Mouse (Mus musculus) liver, adult 2 months (tissue): ENCODE results near the gene 4430402I18Rik. TPM values are rescaled to one million over a fixed set of nuclear protein-coding genes. Genes with fewer than 3 reads are reported as not detected.

Experiments used
- DNase-seq: peaks from one replicate; pipeline ENCODE4 v3.0.0-alpha.2; 2011; ENCODE audit warnings: low read depth, low spot score; ENCODE audit errors: extremely low read depth
- H3K27ac ChIP-seq: fragments of 200-500 bp; replicated peaks from 2 replicates; pipeline ENCODE4 v1.5.1; 2012; ENCODE audit warnings: low read depth, mild to moderate bottlenecking, control low read depth, inconsistent platforms, low read length; ENCODE audit not compliant: insufficient read depth
- H3K27me3 ChIP-seq: fragments of 200-500 bp; 2 replicates; pipeline ENCODE4 v1.6.1; 2012; ENCODE audit warnings: mild to moderate bottlenecking, moderate library complexity, low read length, inconsistent platforms; ENCODE audit not compliant: control insufficient read depth, insufficient read depth
- H3K36me3 ChIP-seq: fragments of 200-500 bp; 2 replicates; pipeline ENCODE4 v1.6.1; 2012; ENCODE audit warnings: low read length, inconsistent platforms; ENCODE audit not compliant: control insufficient read depth, insufficient read depth
- H3K4me1 ChIP-seq: fragments of 200-500 bp; 2 replicates; pipeline ENCODE4 v1.6.1; 2011; ENCODE audit warnings: low read length; ENCODE audit not compliant: control insufficient read depth, insufficient read depth
- H3K4me3 ChIP-seq: fragments of 200-500 bp; 2 replicates; pipeline ENCODE4 v1.5.1; 2011; ENCODE audit warnings: low read depth, mild to moderate bottlenecking, control low read depth, low read length, moderate library complexity; ENCODE audit not compliant: insufficient read depth
- H3K79me2 ChIP-seq: fragments of 200-500 bp; 2 replicates; pipeline ENCODE4 v1.6.1; 2012; ENCODE audit warnings: inconsistent platforms, mild to moderate bottlenecking, low read length, moderate library complexity; ENCODE audit not compliant: control insufficient read depth, insufficient read depth
- H3K9ac ChIP-seq: fragments of 200-500 bp; 2 replicates; pipeline ENCODE4 v1.6.1; 2012; ENCODE audit warnings: low read depth, mild to moderate bottlenecking, control low read depth, inconsistent platforms, low read length
- CTCF ChIP-seq: fragments of 200-500 bp; IDR thresholded peaks from 2 replicates; pipeline ENCODE4 v1.5.1; 2011; ENCODE audit warnings: low read depth, low read length, control low read depth
- POLR2A ChIP-seq: fragments of 200-500 bp; IDR thresholded peaks from 2 replicates; pipeline ENCODE4 v1.6.1; 2011; ENCODE audit warnings: low read length, control low read depth; ENCODE audit not compliant: insufficient read depth; ENCODE audit errors: extremely low read depth
- WGBS: fragments of 180-500 bp; shearing (Covaris S2); methylation state at CpG from one replicate; pipeline ENCODE4 v1.1.7; 2018; 5-methylcytosine and 5-hydroxymethylcytosine counted together
- polyA plus RNA-seq: library from polyadenylated mRNA; depleted of rRNA; stranded (reverse); fragments of >200 nt; gene quantifications from 2 replicates; pipeline ENCODE4 v1.2.3, GENCODE M21; 2012
- total RNA-seq: library from RNA; depleted of rRNA; stranded (reverse); fragments of >200 nt; gene quantifications from 2 replicates; pipeline ENCODE4 v1.2.3, GENCODE M21; 2014

The 4430402I18Rik gene
- total and polyA plus RNA-seq, 2 experiments: 1.8 to 3.4 TPM

DNA sequence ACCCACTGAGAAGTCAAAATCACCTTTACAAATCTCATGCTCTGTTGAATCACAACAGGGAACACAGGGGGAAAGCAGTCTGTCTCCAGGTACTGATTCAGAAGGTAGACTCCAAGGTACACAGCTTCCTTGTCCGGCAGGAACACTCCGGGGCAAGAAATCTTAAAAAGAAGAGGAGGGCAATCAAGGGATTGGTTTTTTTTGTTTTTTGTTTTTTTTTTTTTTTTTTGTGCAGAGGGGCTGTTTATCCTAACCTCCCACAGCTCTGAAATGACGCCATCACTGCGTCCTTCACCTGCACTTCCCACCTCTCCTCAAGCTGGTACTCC is 4.1 kb downstream of the 4430402I18Rik start:
- H3K4me3 ChIP-seq: peak overlapping the region; percentile 80
- no peak overlapping the region for H3K9ac ChIP-seq
- DNase-seq: no peak
- H3K27ac ChIP-seq: no peak overlapping the region
- 10% methylated on average over 4 of the region's 4 CpGs for WGBS
- TF ChIP-seq POLR2A (no peak), CTCF (no peak)
- H3K79me2 ChIP-seq: 0 out of 2 replicates have a peak, but pooled peaks cover 4% of the 10 kb centered on the region
- H3K4me1 ChIP-seq: peaks cover 9% of the 10 kb centered on the region; the same call in 1 of the 2 replicates
- H3K27me3 ChIP-seq: no peaks in the 10 kb centered on the region
- H3K36me3 ChIP-seq: no peaks in the 10 kb centered on the region

DNA sequence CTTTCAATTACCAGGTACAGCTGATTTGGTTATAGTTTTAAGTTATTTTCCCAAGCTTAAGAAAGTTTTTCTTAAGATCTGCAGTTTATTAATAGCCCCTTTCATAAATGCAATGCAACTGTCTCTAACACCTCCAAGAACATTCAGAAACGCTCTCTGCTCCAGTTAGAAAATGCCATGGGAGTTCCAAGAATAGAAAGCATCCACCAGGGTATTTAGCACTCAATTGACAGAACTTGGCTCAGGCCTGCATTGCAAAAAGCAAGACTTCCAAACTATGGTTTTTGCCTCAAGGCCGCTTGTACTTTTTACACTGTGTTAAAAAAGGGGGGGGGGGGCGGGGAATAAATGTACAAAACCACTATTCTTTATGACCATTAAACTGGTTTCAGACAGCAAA is 4.5 kb downstream of the 4430402I18Rik start:
- WGBS: 51% methylated on average over 3 of the region's 3 CpGs
- H3K4me1 ChIP-seq: peaks cover 9% of the 10 kb centered on the region; the same call in 1 of the 2 replicates
- H3K27ac ChIP-seq: no peak overlapping the region
- H3K27me3 ChIP-seq: no peaks in the 10 kb centered on the region
- 0 out of 2 replicates have a peak, but pooled peaks cover 4% of the 10 kb centered on the region for H3K79me2 ChIP-seq
- H3K9ac ChIP-seq: no peak overlapping the region
- no peak overlapping the region for H3K4me3 ChIP-seq
- TF ChIP-seq CTCF (no peak), POLR2A (no peak)
- no peak for DNase-seq
- H3K36me3 ChIP-seq: no peaks in the 10 kb centered on the region

DNA sequence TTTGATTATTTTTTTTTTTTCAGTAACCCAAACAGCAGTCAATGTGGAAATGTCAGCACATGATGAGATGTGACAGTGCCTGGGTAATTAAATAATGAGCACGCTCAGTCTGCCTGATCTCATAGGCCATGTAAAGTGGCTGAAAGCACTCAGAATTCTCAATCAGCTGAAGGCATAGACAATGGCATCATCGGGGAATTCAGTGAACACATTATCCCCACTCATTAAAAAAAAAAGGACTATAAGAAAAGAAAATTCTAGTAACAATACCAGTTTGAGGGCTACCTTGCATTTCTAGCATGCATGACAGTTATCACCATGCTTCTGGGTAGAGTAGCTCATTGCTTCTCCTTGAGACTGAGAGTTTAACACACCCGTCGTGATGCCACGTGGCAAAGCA is 16.3 kb downstream of the 4430402I18Rik start:
- Histone ChIP-seq H3K9ac (no peak overlapping the region), H3K27ac (no peak overlapping the region), H3K4me1 (no peaks in the 10 kb centered on the region), H3K36me3 (no peaks in the 10 kb centered on the region), H3K79me2 (no peaks in the 10 kb centered on the region), H3K27me3 (no peaks in the 10 kb centered on the region), H3K4me3 (no peak overlapping the region)
- TF ChIP-seq POLR2A (no peak), CTCF (no peak)
- WGBS: 92% methylated on average over 5 of the region's 5 CpGs
- no peak for DNase-seq

DNA sequence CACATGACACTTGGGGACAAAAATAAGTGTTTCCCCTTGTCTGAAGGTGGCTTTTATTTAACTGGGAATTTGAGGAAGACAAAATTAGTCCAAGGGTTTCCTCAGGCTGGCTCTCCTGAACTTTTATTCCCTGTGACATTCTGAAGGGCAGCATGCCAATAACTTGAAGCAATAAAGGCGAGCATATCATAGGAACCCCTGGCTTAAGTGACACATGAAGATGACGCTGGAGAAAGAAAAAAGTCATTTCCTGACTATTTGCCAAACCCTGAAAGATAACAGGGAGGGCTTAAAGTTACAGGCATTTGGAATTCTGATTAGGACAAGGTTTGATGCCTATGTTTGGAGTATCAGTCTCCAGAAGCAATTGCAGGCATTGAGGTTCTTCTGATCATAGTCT is 20.3 kb downstream of the 4430402I18Rik start:
- H3K36me3 ChIP-seq: no peaks in the 10 kb centered on the region
- H3K27ac ChIP-seq: no peak overlapping the region
- H3K4me3 ChIP-seq: no peak overlapping the region
- H3K79me2 ChIP-seq: no peaks in the 10 kb centered on the region
- no peaks in the 10 kb centered on the region for H3K27me3 ChIP-seq
- DNase-seq: no peak
- H3K9ac ChIP-seq: no peak overlapping the region
- WGBS: 42% methylated on average over 2 of the region's 2 CpGs
- TF ChIP-seq CTCF: no peak
- TF ChIP-seq POLR2A: no peak
- H3K4me1 ChIP-seq: no peaks in the 10 kb centered on the region

DNA sequence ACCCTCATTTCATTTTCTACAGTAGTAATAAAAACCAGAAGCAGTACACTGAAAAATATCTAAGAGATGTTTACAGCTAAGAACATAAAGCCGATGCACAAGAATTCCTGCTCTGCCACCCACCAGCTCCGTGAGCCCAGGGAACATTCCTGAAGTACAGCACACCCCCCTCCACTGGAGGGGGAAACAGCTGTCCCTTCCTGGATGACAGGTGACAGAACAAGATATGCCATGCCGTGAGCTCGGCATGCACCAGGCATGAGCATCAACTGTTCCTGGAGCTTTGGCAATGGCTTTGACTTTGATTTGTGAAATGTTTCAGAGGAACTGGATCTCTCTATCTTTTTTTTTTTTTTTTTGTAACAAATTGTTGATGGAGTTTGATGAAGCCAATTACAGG is 20.8 kb downstream of the 4430402I18Rik start:
- H3K79me2 ChIP-seq: no peaks in the 10 kb centered on the region
- 66% methylated on average over 4 of the region's 4 CpGs for WGBS
- no peaks in the 10 kb centered on the region for H3K36me3 ChIP-seq
- no peaks in the 10 kb centered on the region for H3K27me3 ChIP-seq
- no peak for DNase-seq
- no peaks in the 10 kb centered on the region for H3K4me1 ChIP-seq
- no peak overlapping the region for H3K27ac ChIP-seq
- no peak overlapping the region for H3K4me3 ChIP-seq
- TF ChIP-seq CTCF (no peak), POLR2A (no peak)
- H3K9ac ChIP-seq: no peak overlapping the region

DNA sequence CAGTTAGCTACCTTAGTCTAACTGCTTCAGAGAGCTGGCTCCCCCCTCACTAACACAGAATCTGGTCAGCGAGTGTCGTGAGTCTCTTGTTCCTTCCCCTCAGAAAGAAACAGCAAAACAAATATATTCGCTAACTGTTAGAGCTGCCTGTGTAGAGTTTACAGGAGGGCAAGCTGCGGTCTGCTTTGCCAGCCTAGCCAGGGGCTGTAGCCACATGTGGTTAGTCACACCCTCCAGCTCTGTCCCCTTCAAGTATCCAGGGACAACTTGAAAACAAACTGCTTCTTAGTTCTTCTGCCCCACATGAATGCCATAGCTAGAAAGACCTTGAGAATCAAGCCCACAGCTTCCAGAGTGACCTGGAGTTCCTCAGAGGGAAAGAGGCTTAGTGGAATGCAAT is 26.3 kb downstream of the 4430402I18Rik start:
- H3K9ac ChIP-seq: no peak overlapping the region
- no peaks in the 10 kb centered on the region for H3K27me3 ChIP-seq
- TF ChIP-seq POLR2A: no peak
- no peak for TF ChIP-seq CTCF
- peaks cover 1% of the 10 kb centered on the region; the same call in 1 of the 2 replicates for H3K4me1 ChIP-seq
- no peak overlapping the region for H3K27ac ChIP-seq
- no peak for DNase-seq
- H3K4me3 ChIP-seq: no peak overlapping the region
- H3K79me2 ChIP-seq: no peaks in the 10 kb centered on the region
- WGBS: 84% methylated on average over 4 of the region's 4 CpGs
- no peaks in the 10 kb centered on the region for H3K36me3 ChIP-seq
